Mouse (Mus musculus): ENCODE measurements around the gene Psmd8. TPM values are rescaled to one million over a fixed set of nuclear protein-coding genes. Genes with fewer than 3 reads are reported as not detected.
"Not testable (repeated sequence)": the region's sequence is repeated elsewhere in the genome, so short reads cannot be mapped to it uniquely, and the experiment has no call there.

Psmd8 gene
- 263 and 266 TPM in 2 replicates for polyA plus RNA-seq (2015; fragmentation: Nextera tagmentation; extraction: Ambion mirVana)

DNA sequence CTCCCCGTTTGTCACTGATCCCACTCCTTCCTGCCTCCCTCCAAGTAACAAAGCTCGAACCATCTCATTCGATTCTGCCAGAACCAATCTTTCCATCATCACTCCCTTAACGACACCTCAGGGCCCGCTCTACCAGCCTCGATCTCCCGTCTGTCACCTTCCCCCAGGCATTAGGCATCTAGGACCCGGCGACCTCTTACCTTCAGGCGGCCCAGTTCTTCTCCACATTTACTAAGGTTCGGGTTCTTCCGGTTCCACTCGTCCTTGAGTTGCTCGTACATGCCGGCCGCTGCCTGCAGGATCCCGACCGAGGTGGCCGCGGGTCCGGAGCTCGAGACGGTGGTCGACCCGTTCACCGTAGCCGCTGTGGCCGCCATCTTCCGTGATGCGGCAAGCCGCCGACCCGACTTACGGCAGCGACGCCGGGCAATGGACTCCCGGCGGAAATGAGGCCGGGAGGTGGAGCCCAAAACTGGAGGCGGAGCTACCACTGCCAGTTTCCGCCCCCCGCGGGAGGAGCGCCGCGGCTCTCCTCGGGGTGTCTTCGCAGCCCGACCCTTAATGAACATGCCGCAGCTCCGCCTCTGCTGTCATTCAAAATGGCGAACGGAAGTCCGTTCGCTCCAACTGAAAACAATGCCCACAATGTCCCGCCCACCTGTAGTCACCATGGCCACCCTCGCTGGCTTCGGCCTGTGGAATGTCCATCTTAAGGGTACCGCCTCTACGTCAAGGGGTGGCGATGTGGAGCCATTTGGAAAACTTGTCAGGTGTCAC, at the start of gene Psmd8:
Psmd8 (minus strand) TSS at position 625 of the 777 bp plus-strand sequence.
- H3K4me3 ChIP-seq (replicated peaks): peak within 1 kb of the TSS; percentile 78
- no peaks in the 10 kb centered on the region for H3K9me3 ChIP-seq (replicated peaks)
- peak within 1 kb of the TSS; percentile 70 for H3K27ac ChIP-seq
- under 1% methylated on average over 62 of the region's 62 CpGs for WGBS
- H3K9ac ChIP-seq: peak within 1 kb of the TSS; percentile 76
- H3K4me2 ChIP-seq: peak within 1 kb of the TSS; percentile 80
- no peaks in the 10 kb centered on the region for H3K27me3 ChIP-seq
- peaks cover 18% of the 10 kb centered on the region for H3K4me1 ChIP-seq
- H3K36me3 ChIP-seq: peaks cover 24% of the 10 kb centered on the region
- ATAC-seq (replicated peaks; ENCODE audit: low FRiP score): peak; percentile 97

DNA sequence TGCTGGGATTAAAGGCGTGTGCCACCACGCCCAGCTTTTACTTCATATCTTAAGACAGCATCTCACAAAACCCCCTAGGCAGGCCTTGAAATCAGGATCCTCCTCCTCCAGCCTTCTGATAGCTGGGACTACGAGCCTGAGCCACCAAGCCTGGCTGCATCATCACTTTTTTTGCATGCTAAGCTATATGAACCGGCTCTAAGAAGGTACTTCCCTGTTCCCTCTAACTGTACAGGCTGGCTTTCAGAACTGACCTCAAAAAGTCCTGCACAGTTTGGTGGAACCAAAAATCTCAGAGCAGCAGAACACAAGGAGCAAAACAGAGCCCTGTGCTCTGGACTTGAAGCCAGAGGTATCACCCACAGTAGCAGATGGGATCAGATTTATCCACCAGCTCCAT, 47.7 kb upstream of the Psmd8 start:
- no peaks in the 10 kb centered on the region for H3K9me3 ChIP-seq (replicated peaks)
- no peaks in the 10 kb centered on the region for H3K36me3 ChIP-seq
- H3K4me3 ChIP-seq (replicated peaks): no peak overlapping the region
- no peak overlapping the region for H3K4me2 ChIP-seq
- H3K9ac ChIP-seq: no peak overlapping the region
- no peak for ATAC-seq (replicated peaks; ENCODE audit: low FRiP score)
- H3K27me3 ChIP-seq: peaks cover 25% of the 10 kb centered on the region
- H3K27ac ChIP-seq: no peak overlapping the region
- WGBS: 78% methylated on average over 4 of the region's 4 CpGs
- H3K4me1 ChIP-seq: peaks cover 19% of the 10 kb centered on the region

DNA sequence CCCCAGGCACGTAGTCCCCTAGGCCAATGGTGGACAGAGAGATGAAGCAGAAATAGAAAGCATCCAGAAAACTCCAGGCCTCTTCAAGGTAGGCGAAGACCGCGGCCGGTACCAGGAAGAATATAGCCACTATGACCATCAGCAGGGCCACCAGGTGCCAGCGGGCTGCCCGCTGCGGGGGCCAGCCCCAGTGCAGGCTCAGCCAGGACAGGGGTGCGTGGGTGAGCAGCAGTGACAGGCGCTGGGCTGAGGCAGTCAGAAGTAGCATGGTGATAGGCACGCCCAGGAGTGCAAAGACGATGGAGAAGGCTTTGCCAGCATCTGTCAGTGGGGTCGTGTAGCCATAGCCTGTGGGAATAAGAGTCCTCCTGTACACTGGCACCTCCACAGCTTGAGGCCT, 45.0 kb upstream of the Psmd8 start:
- Histone ChIP-seq H3K4me1 (peaks cover 10% of the 10 kb centered on the region), H3K9ac (no peak overlapping the region), H3K9me3 (replicated peaks) (no peaks in the 10 kb centered on the region), H3K27me3 (peaks cover 5% of the 10 kb centered on the region; the same call in 1 of the 2 replicates), H3K27ac (no peak overlapping the region), H3K4me3 (replicated peaks) (no peak overlapping the region), H3K36me3 (no peaks in the 10 kb centered on the region), H3K4me2 (peak overlapping the region; percentile 42)
- no peak for ATAC-seq (replicated peaks; ENCODE audit: low FRiP score)
- WGBS: 79% methylated on average over 13 of the region's 13 CpGs

DNA sequence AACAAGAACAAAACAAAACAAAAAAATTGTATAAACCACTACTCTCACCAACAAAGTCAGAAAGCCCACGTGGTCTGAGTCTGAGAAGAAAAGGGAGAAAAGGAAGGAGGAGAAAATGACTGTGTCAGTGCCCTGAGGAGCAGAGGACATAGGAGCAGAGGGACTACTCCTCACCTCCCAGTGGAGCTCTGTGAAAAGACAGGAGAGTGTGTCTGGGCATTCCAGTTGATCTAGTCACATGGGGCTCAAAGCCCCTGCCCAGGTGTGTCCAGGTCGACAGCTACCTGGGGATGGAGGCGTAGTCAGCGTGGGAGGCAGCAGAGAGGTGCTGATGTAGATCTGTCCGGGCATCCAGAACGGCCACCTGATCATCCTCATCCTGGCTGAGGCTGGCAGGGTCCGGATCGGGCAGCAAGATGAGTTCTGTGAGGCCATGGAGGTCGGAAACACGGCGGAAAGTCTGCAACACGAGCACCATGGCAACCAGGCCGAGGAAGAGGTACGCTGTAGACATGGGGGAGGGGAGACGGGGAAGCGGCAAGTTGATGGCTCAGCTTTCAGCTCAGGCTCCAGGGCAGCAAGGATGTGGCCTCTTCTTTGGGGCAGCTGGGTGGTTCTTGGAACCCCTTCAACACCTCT, 44.4 kb upstream of the Psmd8 start:
- WGBS: 12% methylated on average over 16 of the region's 16 CpGs
- Histone ChIP-seq H3K27ac (no peak overlapping the region), H3K9me3 (replicated peaks) (peaks cover 4% of the 10 kb centered on the region; the same call in 1 of the 2 replicates), H3K4me1 (peaks cover 10% of the 10 kb centered on the region), H3K9ac (no peak overlapping the region), H3K4me3 (replicated peaks) (no peak overlapping the region), H3K36me3 (0 out of 2 replicates have a peak, but pooled peaks cover under 1% of the 10 kb centered on the region), H3K4me2 (peak overlapping the region; percentile 42), H3K27me3 (peaks cover 4% of the 10 kb centered on the region; the same call in 1 of the 2 replicates)
- peak; percentile 54; the same call in 1 of the 2 replicates for ATAC-seq (replicated peaks; ENCODE audit: low FRiP score)

DNA sequence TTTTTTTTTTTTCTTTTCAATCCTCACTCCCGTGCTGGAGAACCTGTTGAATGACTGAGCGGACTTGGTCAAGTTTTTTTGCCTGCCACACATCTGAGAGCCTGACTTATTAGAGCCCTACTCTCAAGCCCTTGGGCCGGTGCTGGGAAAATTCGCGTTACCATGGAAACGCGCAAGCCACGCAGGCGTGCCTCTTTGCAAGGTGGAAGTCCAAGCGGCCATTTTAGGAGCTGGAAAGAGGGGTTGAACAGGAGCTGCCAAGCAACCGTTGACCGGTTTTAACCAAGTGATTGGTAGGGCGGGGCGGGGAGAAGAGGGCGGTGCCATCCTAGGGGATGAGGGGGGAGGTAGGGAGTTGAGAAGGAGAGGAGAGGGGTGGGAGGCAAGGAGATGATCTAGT, 34.3 kb upstream of the Psmd8 start:
- Histone ChIP-seq H3K36me3 (peaks cover 2% of the 10 kb centered on the region; the same call in 1 of the 2 replicates), H3K9ac (no peak overlapping the region), H3K27ac (no peak overlapping the region), H3K9me3 (replicated peaks) (peaks cover 15% of the 10 kb centered on the region; the same call in 1 of the 2 replicates), H3K4me1 (peaks cover 25% of the 10 kb centered on the region), H3K27me3 (no peaks in the 10 kb centered on the region), H3K4me2 (no peak overlapping the region), H3K4me3 (replicated peaks) (no peak overlapping the region)
- WGBS: 49% methylated on average over 15 of the region's 15 CpGs
- ATAC-seq (replicated peaks; ENCODE audit: low FRiP score): no peak

DNA sequence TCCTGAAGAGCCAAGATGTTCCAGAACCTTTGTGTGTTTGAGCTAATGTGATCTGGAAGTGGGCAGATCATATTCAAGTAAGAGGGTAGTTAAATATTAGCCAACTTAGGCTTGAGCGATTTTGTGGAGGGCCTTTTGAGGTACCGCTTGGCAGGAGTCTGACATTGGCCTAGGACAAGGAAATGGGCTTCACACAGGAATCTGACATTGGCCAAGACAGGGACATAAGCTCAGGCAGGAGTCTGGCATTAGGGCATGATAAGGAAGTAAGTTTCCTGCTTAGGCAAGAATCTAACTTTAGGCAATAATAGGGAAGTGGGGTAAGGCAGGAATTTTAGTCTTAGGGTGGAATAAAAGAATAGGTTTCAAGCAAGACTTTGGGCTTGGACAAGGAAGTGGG, 33.7 kb upstream of the Psmd8 start:
- Histone ChIP-seq H3K9me3 (replicated peaks) (peaks cover 9% of the 10 kb centered on the region; the same call in 1 of the 2 replicates), H3K36me3 (no peaks in the 10 kb centered on the region; the same call in 1 of the 2 replicates), H3K9ac (no peak overlapping the region), H3K27ac (peak overlapping the region; percentile 37; the same call in 1 of the 2 replicates), H3K27me3 (no peaks in the 10 kb centered on the region), H3K4me3 (replicated peaks) (no peak overlapping the region), H3K4me1 (peaks cover 25% of the 10 kb centered on the region), H3K4me2 (peak overlapping the region; percentile 66)
- WGBS: 63% methylated on average over 2 of the region's 2 CpGs
- ATAC-seq (replicated peaks; ENCODE audit: low FRiP score): peak; percentile 20; the same call in 1 of the 2 replicates

DNA sequence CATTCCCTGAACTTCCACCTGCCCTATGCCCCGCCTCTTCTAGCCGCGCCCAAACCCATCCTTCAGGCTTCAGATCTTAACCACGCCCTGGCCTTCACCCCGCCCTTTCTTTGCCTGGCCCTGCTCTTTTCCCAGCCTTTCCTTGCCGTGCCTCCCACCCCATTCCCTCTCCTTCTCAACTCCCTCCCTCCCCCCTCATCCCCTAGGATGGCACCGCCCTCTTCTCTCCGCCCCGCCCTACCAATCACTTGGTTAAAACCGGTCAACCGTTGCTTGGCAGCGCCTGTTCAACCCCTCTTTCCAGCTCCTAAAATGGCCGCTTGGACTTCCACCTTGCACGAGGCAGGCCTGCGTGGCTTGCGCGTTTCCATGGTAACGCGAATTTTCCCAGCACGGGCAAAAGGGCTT, 33.2 kb upstream of the Psmd8 start, which contains the start of gene Catsperg1:
Catsperg1 (minus strand) TSS at position 361 of the 408 bp plus-strand sequence.
- Histone ChIP-seq H3K9ac (no peak within 1 kb of the TSS), H3K4me3 (replicated peaks) (peak within 1 kb of the TSS; percentile 18), H3K4me2 (peak within 1 kb of the TSS; percentile 66), H3K27me3 (no peaks in the 10 kb centered on the region), H3K9me3 (replicated peaks) (peaks cover 8% of the 10 kb centered on the region; the same call in 1 of the 2 replicates), H3K27ac (peak within 1 kb of the TSS; percentile 37; the same call in 1 of the 2 replicates), H3K4me1 (peaks cover 25% of the 10 kb centered on the region), H3K36me3 (no peaks in the 10 kb centered on the region)
- WGBS: 3% methylated on average over 20 of the region's 20 CpGs
- peak; percentile 81 for ATAC-seq (replicated peaks; ENCODE audit: low FRiP score)

DNA sequence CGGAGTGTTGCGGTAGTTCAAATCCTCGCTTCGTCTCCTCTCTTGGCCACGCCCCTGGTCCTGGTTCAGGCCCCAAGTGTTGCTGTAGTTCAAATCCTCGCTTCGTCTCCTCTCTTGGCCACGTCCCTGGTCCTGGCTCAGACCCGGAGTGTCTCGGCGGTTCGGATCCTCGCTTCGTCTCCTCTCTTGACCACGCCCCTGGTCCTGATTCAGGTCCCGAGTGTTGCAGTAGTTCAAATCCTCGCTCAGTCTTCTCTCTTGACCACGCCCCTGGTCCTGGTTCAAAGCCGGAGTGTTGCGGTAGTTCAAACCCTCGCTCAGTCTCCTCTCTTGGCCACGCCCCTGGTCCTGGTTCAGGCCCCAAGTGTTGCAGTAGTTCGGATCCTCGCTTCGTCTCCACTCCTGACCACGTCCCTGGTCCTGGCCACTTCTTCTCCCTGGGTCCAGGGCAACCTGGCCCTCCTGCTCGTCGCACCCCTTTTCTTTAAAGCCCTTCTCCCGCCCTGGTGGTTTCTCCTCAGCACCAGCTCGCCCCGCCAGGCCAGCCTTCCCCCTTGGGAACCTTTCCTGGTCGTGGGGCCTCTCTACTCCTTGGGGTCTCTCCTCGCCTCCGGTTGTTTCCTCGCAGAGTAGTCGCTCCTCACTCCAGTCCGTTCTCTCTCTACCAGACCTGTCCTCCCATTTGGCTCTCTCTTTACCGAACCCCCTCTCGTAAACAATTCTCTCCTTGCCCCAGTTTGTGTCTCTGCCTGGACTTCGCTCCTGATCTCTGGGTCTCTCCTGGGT, 32.5 kb upstream of the Psmd8 start:
- not testable (repeated sequence) for H3K27me3 ChIP-seq; H3K27ac ChIP-seq; H3K9me3 ChIP-seq (replicated peaks); H3K9ac ChIP-seq; H3K36me3 ChIP-seq
- H3K4me1 ChIP-seq: peaks cover 25% of the 10 kb centered on the region
- peak overlapping the region; percentile 66 for H3K4me2 ChIP-seq
- H3K4me3 ChIP-seq (replicated peaks): peak overlapping the region; percentile 18
- ATAC-seq (replicated peaks; ENCODE audit: low FRiP score): peak; percentile 5; the same call in 1 of the 2 replicates
- 18% methylated on average over 40 of the region's 40 CpGs for WGBS

DNA sequence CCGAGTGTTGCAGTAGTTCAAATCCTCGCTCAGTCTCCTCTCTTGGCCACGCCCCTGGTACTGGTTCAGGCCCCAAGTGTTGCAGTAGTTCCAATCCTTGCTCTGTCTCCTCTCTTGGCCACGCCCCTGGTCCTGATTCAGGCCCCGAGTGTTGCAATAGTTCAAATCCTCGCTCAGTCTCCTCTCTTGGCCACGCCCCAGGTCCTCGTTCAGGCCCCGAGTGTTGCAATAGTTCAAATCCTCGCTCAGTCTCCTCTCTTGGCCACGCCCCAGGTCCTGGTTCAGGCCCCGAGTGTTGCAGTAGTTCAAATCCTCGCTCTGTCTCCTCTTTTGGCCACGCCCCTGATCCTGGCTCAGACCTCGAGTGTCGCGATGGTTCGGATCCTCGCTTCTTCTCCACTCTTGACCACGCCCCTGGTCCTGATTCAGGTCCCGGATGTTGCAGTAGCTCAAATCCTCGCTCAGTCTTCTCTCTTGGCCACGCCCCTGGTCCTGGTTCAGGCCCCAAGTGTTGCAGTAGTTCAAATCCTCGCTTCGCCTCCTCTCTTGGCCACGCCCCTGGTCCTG, 31.8 kb upstream of the Psmd8 start:
- no peaks in the 10 kb centered on the region for H3K36me3 ChIP-seq
- H3K27me3 ChIP-seq: no peaks in the 10 kb centered on the region
- H3K4me2 ChIP-seq: peak overlapping the region; percentile 66
- peak overlapping the region; percentile 47 for H3K4me3 ChIP-seq (replicated peaks)
- 0 out of 2 replicates have a peak overlapping the region, but pooled peaks have one; percentile 17 for H3K9ac ChIP-seq
- peaks cover 6% of the 10 kb centered on the region; the same call in 1 of the 2 replicates for H3K9me3 ChIP-seq (replicated peaks)
- H3K27ac ChIP-seq: peak overlapping the region; percentile 89; the same call in 1 of the 2 replicates
- WGBS: 18% methylated on average over 26 of the region's 26 CpGs
- peaks cover 25% of the 10 kb centered on the region for H3K4me1 ChIP-seq
- no peak for ATAC-seq (replicated peaks; ENCODE audit: low FRiP score)

DNA sequence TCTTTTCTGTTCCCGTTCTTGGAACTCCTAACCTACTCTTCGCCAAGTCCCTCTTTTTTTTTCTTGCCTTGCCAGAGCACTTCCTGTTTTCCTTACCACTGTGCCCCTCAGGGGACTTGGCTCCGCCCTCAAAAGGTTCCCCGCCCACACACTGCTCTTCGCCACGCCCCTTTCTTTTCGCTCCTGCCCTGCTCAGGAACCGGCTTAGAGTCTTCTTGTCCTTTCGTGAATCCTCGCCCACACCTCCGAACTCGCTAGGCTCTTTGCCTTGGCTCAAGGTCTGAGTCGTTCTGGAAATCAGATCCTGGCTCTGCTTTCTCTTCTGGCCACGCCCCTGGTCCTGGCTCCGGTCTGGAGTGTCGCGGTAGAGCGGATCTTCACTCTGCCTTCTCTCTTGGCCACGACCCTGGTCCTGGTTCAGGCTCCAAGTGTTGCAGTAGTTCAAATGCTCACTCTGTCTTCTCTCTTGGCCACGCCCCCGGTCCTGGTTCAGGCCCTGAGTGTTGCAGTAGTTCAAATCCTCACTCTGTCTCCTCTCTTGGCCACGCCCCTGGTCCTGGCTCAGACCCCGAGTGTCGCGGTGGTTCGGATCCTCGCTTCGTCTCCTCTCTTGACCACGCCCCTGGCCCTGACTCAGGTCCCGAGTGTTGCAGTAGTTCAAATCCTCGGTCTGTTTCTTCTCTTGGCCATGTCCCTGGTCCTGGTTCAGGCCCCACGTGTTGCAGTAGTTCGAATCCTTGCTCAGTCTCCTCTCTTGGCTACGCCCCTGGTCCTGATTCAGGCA, 31.1 kb upstream of the Psmd8 start:
- H3K27ac ChIP-seq: peak overlapping the region; percentile 89
- peaks cover 6% of the 10 kb centered on the region; the same call in 1 of the 2 replicates for H3K9me3 ChIP-seq (replicated peaks)
- H3K4me2 ChIP-seq: peak overlapping the region; percentile 66
- WGBS: 3% methylated on average over 34 of the region's 34 CpGs
- H3K9ac ChIP-seq: peak overlapping the region; percentile 17; the same call in 1 of the 2 replicates
- peak overlapping the region; percentile 47 for H3K4me3 ChIP-seq (replicated peaks)
- H3K4me1 ChIP-seq: peaks cover 25% of the 10 kb centered on the region
- peak; percentile 80 for ATAC-seq (replicated peaks; ENCODE audit: low FRiP score)
- H3K27me3 ChIP-seq: no peaks in the 10 kb centered on the region
- no peaks in the 10 kb centered on the region for H3K36me3 ChIP-seq
